25 mouse cellular contexts compared by ENCODE assay signal in genomic region chr13:63316407-63316806, GRCm38 (mm10).
DNase-seq lines count a peak whose midpoint lies in the region; ATAC-seq and TF ChIP-seq lines count a peak whose summit lies in the region.
"Had no signal": no experiment of that assay in that cellular context is flagged by ENCODE, and none has a peak within 500 bp of the region (broad histone marks: within the 10 kb centered on the region; RNA-seq: fewer than 3 reads in every experiment).

No protein-coding gene starts in this region.

- H3K9ac ChIP-seq in kidney, postnatal 0 days (ENCODE audit: low read depth, low read length), result no peak overlapping the region
- no peak overlapping the region for H3K9ac ChIP-seq in kidney, embryonic 16.5 days (replicated peaks; ENCODE audit: low read length)
- H3K9ac ChIP-seq in neural tube, embryonic 15.5 days (replicated peaks), result no peak overlapping the region
- H3K9ac ChIP-seq: embryonic facial prominence, embryonic 13.5 days; embryonic facial prominence, embryonic 15.5 days; forebrain, embryonic 12.5 days had no signal

- no peak overlapping the region for H3K4me3 ChIP-seq in kidney, postnatal 0 days (replicated peaks; ENCODE audit: low read depth, low read length)
- H3K4me3 ChIP-seq in kidney, embryonic 16.5 days (ENCODE audit: low read length), result no peak overlapping the region
- H3K4me3 ChIP-seq in cortical plate, adult 2 months (ENCODE audit: insufficient read depth, low read length), result no peak overlapping the region
- H3K4me3 ChIP-seq in neural tube, embryonic 15.5 days (replicated peaks), result no peak overlapping the region
- H3K4me3 ChIP-seq: embryonic facial prominence, embryonic 13.5 days; embryonic facial prominence, embryonic 15.5 days; erythroblast, embryonic 14.5 days; forebrain, embryonic 10.5 days; forebrain, embryonic 12.5 days had no signal

- WGBS in kidney, postnatal 0 days, result 80% methylated on average over 5 of the region's 5 CpGs
- WGBS in kidney, embryonic 16.5 days, result 84% methylated on average over 5 of the region's 5 CpGs
- 94% methylated on average over 5 of the region's 5 CpGs for WGBS in neural tube, embryonic 15.5 days

- H3K36me3 ChIP-seq in kidney, postnatal 0 days (ENCODE audit: insufficient read depth, low read length), result 0 out of 2 replicates have a peak, but pooled peaks cover 5% of the 10 kb centered on the region
- H3K36me3 ChIP-seq in kidney, embryonic 16.5 days (ENCODE audit: insufficient read depth, low read length), result no peaks in the 10 kb centered on the region
- 0 out of 2 replicates have a peak, but pooled peaks cover 2% of the 10 kb centered on the region for H3K36me3 ChIP-seq in neural tube, embryonic 15.5 days
- H3K36me3 ChIP-seq: embryonic facial prominence, embryonic 15.5 days had no signal

- no peaks in the 10 kb centered on the region for H3K9me3 ChIP-seq in kidney, postnatal 0 days (replicated peaks; ENCODE audit: low read length)
- no peaks in the 10 kb centered on the region for H3K9me3 ChIP-seq in kidney, embryonic 16.5 days (ENCODE audit: low read length)
- H3K9me3 ChIP-seq in neural tube, embryonic 15.5 days (replicated peaks), result no peaks in the 10 kb centered on the region
- H3K9me3 ChIP-seq: embryonic facial prominence, embryonic 13.5 days; embryonic facial prominence, embryonic 15.5 days; forebrain, embryonic 10.5 days; forebrain, embryonic 12.5 days; G1E had no signal

- H3K27me3 ChIP-seq in kidney, postnatal 0 days (ENCODE audit: insufficient read depth, low read length), result no peaks in the 10 kb centered on the region
- no peaks in the 10 kb centered on the region for H3K27me3 ChIP-seq in kidney, embryonic 16.5 days (ENCODE audit: insufficient read depth, low read length)
- no peaks in the 10 kb centered on the region for H3K27me3 ChIP-seq in neural tube, embryonic 15.5 days (replicated peaks)
- H3K27me3 ChIP-seq: CH12.LX; embryonic facial prominence, embryonic 13.5 days; embryonic facial prominence, embryonic 15.5 days; forebrain, embryonic 12.5 days; Patski had no signal

- no peak overlapping the region for H3K4me2 ChIP-seq in kidney, postnatal 0 days (ENCODE audit: low read length)
- H3K4me2 ChIP-seq in kidney, embryonic 16.5 days (replicated peaks; ENCODE audit: low read depth, low read length), result no peak overlapping the region
- no peak overlapping the region for H3K4me2 ChIP-seq in neural tube, embryonic 15.5 days
- H3K4me2 ChIP-seq: embryonic facial prominence, embryonic 13.5 days; embryonic facial prominence, embryonic 15.5 days; forebrain, embryonic 12.5 days had no signal

- no peak for DNase-seq in kidney, postnatal 0 days (ENCODE audit: low spot score)
- DNase-seq in 416B (ENCODE audit: low read depth), result peak; percentile 31
- no peak for DNase-seq in ovary, postnatal 10 days (ENCODE audit: low spot score)
- DNase-seq: adrenal gland, postnatal 14 days; adrenal gland, postnatal 36 days; B cell, adult 2 months; cerebellum, adult 2 months; cerebellum, adult 9-10 months; cerebellum, postnatal 10 days; embryo, embryonic 11 days had no signal

- H3K27ac ChIP-seq in kidney, postnatal 0 days, result peak overlapping the region; percentile 25; the same call in 1 of the 2 replicates
- H3K27ac ChIP-seq in kidney, embryonic 16.5 days (ENCODE audit: low read length), result no peak overlapping the region
- H3K27ac ChIP-seq in cortical plate, adult 2 months (ENCODE audit: insufficient read depth, low read length), result peak overlapping the region; percentile 72; the same call in 1 of the 2 replicates
- no peak overlapping the region for H3K27ac ChIP-seq in neural tube, embryonic 15.5 days (replicated peaks)
- H3K27ac ChIP-seq: embryonic facial prominence, embryonic 13.5 days; embryonic facial prominence, embryonic 15.5 days; forebrain, embryonic 10.5 days; forebrain, embryonic 12.5 days had no signal

- no peak for TF ChIP-seq CTCF in kidney, postnatal 0 days (IDR thresholded peaks at IDR 0.05; ENCODE audit: low read depth)
- no peak for TF ChIP-seq CTCF in cortical plate, adult 2 months (IDR thresholded peaks at IDR 0.05; ENCODE audit: extremely low read depth, insufficient read depth, low read length)

- H3K4me1 ChIP-seq in kidney, postnatal 0 days (replicated peaks; ENCODE audit: insufficient read depth, low read length), result peaks cover 35% of the 10 kb centered on the region
- H3K4me1 ChIP-seq in kidney, embryonic 16.5 days (ENCODE audit: insufficient read depth, low read length), result peaks cover 38% of the 10 kb centered on the region
- H3K4me1 ChIP-seq in cortical plate, adult 2 months (ENCODE audit: control insufficient read depth, insufficient read depth, low read length), result peaks cover 1% of the 10 kb centered on the region; the same call in 1 of the 2 replicates
- H3K4me1 ChIP-seq in neural tube, embryonic 15.5 days, result peaks cover 6% of the 10 kb centered on the region; the same call in 1 of the 2 replicates
- H3K4me1 ChIP-seq: forebrain, embryonic 12.5 days had no signal

- no peak for TF ChIP-seq POLR2A in cortical plate, adult 2 months (IDR thresholded peaks at IDR 0.05; ENCODE audit: extremely low read depth, insufficient read depth, low read length)

- no peak for ATAC-seq in kidney, postnatal 0 days (replicated peaks; ENCODE audit: low FRiP score, low read depth)
- no peak for ATAC-seq in kidney, embryonic 16.5 days (ENCODE audit: low FRiP score, low TSS enrichment)
- no peak for ATAC-seq in neural tube, embryonic 15.5 days (ENCODE audit: low FRiP score)
- ATAC-seq: activated CD4-positive, CD25-positive, alpha-beta regulatory T cell, adult 4 months; CD4-positive, CD25-positive, alpha-beta regulatory T cell, adult 4 months; forebrain, embryonic 14.5 days; forebrain, embryonic 16.5 days had no signal

Comparison
In these comparisons a context has a peak if more than half of its experiments do, and no peak if none do; other contexts are left out.
1. H3K27ac ChIP-seq: peak in kidney, postnatal 0 days (single experiment) and cortical plate, adult 2 months (single experiment); none in kidney, embryonic 16.5 days (single experiment) and neural tube, embryonic 15.5 days (single experiment).